Mouse (Mus musculus): ENCODE results near the gene 1810037I17Rik. TPM values are rescaled to one million over a fixed set of nuclear protein-coding genes. Genes with fewer than 3 reads are reported as not detected.

1810037I17Rik gene
- 148 and 150 TPM in 2 replicates for polyA plus RNA-seq (2014; fragmentation: Nextera tagmentation; extraction: Ambion mirVana)

DNA sequence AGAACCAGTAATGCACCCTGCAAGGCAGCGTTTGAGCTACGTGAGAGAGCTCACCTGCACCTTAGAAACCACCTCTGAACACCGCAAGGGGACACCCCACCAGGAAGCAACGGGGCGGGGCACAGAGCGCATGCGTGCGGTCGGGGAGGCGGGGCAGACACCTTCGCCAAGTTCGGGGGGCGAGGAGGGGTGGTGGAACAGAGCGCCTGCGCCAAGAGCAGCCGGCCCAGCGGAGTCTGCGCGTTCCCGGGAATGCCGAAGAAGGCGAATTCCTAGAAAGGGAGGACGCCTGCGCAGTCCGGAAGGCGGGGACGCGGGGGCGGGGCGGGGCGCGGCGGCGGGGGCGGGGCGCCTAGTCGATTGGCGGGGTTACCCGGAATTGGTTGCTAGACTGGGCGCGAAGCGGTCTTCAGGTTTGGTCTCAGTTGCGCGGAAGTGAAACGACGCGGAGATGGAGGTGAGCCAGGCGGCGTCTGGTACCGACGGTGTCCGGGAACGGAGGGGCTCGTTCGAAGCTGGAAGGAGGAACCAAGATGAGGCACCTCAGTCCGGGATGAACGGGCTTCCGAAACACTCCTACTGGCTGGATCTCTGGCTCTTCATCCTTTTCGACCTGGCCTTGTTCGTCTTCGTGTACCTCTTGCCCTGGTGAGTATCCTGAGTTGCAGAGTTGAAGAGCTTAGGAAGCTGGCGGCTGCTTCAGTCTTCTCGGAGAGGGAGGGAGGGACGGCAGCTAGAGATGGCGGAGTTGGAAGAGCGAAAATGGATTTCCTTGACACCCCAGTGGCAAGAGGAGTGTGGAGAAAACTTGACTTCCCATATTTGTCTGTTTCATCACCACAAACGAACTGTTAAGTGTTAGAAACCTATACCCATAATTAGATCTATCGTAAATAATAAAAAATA lies at the start of gene 1810037I17Rik:
Gene 1810037I17Rik, plus strand, starts transcription at position 195 of the 906 bp plus-strand sequence.
- Histone ChIP-seq H3K36me3 (ENCODE audit: control insufficient read depth, insufficient read depth, low read length) (no peaks in the 10 kb centered on the region), H3K27ac (ENCODE audit: low read length) (peak within 1 kb of the TSS; percentile 88), H3K9me3 (ENCODE audit: control insufficient read depth, low read depth, low read length) (no peaks in the 10 kb centered on the region), H3K4me2 (replicated peaks; ENCODE audit: low read depth, low read length) (peak within 1 kb of the TSS; percentile 69), H3K4me3 (ENCODE audit: low read depth, low read length) (peak within 1 kb of the TSS; percentile 63), H3K27me3 (ENCODE audit: control insufficient read depth, insufficient read depth, low read length) (no peaks in the 10 kb centered on the region), H3K9ac (replicated peaks; ENCODE audit: low read depth, low read length) (peak within 1 kb of the TSS; percentile 65), H3K4me1 (ENCODE audit: control insufficient read depth, insufficient read depth, low read length) (peaks cover 4% of the 10 kb centered on the region; the same call in 1 of the 2 replicates)
- under 1% methylated on average over 63 of the region's 68 CpGs for WGBS
- peak; percentile 98 for ATAC-seq (ENCODE audit: insufficient number of reproducible peaks, insufficient read depth, low FRiP score, low read depth)

- WGBS = 90% methylated on average over 2 of the region's 2 CpGs
- Histone ChIP-seq H3K9ac (replicated peaks; ENCODE audit: low read depth, low read length) (no peak overlapping the region), H3K9me3 (ENCODE audit: control insufficient read depth, low read depth, low read length) (no peaks in the 10 kb centered on the region), H3K27ac (ENCODE audit: low read length) (no peak overlapping the region), H3K4me1 (ENCODE audit: control insufficient read depth, insufficient read depth, low read length) (no peaks in the 10 kb centered on the region), H3K27me3 (ENCODE audit: control insufficient read depth, insufficient read depth, low read length) (no peaks in the 10 kb centered on the region), H3K4me2 (replicated peaks; ENCODE audit: low read depth, low read length) (no peak overlapping the region), H3K4me3 (ENCODE audit: low read depth, low read length) (no peak overlapping the region), H3K36me3 (ENCODE audit: control insufficient read depth, insufficient read depth, low read length) (no peaks in the 10 kb centered on the region)
- ATAC-seq (ENCODE audit: insufficient number of reproducible peaks, insufficient read depth, low FRiP score, low read depth) = no peak
These were observed 47.1 kb upstream of the 1810037I17Rik start for GRCm38 (mm10) chr3:122876870-122877269.

DNA sequence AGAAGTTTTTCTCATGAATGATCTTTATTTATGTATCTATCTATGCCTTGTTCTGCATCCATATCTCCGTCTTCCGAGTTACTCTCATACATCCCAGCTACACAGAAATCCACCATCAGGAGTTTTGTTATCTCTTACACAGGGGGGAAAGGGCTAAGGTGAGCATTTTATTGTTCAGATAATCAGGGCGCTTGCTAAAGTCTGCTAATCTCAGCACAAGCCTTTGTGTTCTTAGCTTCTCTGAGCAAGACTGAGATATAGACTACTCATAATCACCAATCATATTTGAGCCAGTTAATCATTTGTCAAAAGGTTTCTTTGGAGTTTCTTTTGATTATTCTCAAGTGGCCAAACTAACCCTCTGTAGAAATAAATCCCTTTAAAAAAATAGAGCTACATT lies 46.5 kb upstream of the 1810037I17Rik start:
- Histone ChIP-seq H3K36me3 (ENCODE audit: control insufficient read depth, insufficient read depth, low read length) (no peaks in the 10 kb centered on the region), H3K27ac (ENCODE audit: low read length) (no peak overlapping the region), H3K4me3 (ENCODE audit: low read depth, low read length) (no peak overlapping the region), H3K9me3 (ENCODE audit: control insufficient read depth, low read depth, low read length) (no peaks in the 10 kb centered on the region), H3K27me3 (ENCODE audit: control insufficient read depth, insufficient read depth, low read length) (no peaks in the 10 kb centered on the region), H3K4me2 (replicated peaks; ENCODE audit: low read depth, low read length) (no peak overlapping the region), H3K4me1 (ENCODE audit: control insufficient read depth, insufficient read depth, low read length) (no peaks in the 10 kb centered on the region), H3K9ac (replicated peaks; ENCODE audit: low read depth, low read length) (no peak overlapping the region)
- no peak for ATAC-seq (ENCODE audit: insufficient number of reproducible peaks, insufficient read depth, low FRiP score, low read depth)
- 71% methylated on average over 3 of the region's 3 CpGs for WGBS

- H3K4me2 ChIP-seq (replicated peaks; ENCODE audit: low read depth, low read length) = no peak overlapping the region
- no peaks in the 10 kb centered on the region for H3K9me3 ChIP-seq (ENCODE audit: control insufficient read depth, low read depth, low read length)
- H3K36me3 ChIP-seq (ENCODE audit: control insufficient read depth, insufficient read depth, low read length) = no peaks in the 10 kb centered on the region
- 78% methylated on average over 8 of the region's 8 CpGs for WGBS
- H3K27ac ChIP-seq (ENCODE audit: low read length) = no peak overlapping the region
- ATAC-seq (ENCODE audit: insufficient number of reproducible peaks, insufficient read depth, low FRiP score, low read depth) = no peak
- H3K4me3 ChIP-seq (ENCODE audit: low read depth, low read length) = no peak overlapping the region
- H3K27me3 ChIP-seq (ENCODE audit: control insufficient read depth, insufficient read depth, low read length) = no peaks in the 10 kb centered on the region
- no peaks in the 10 kb centered on the region for H3K4me1 ChIP-seq (ENCODE audit: control insufficient read depth, insufficient read depth, low read length)
- H3K9ac ChIP-seq (replicated peaks; ENCODE audit: low read depth, low read length) = no peak overlapping the region
These were observed 45.2 kb upstream of the 1810037I17Rik start for GRCm38 (mm10) chr3:122878705-122879315.

DNA sequence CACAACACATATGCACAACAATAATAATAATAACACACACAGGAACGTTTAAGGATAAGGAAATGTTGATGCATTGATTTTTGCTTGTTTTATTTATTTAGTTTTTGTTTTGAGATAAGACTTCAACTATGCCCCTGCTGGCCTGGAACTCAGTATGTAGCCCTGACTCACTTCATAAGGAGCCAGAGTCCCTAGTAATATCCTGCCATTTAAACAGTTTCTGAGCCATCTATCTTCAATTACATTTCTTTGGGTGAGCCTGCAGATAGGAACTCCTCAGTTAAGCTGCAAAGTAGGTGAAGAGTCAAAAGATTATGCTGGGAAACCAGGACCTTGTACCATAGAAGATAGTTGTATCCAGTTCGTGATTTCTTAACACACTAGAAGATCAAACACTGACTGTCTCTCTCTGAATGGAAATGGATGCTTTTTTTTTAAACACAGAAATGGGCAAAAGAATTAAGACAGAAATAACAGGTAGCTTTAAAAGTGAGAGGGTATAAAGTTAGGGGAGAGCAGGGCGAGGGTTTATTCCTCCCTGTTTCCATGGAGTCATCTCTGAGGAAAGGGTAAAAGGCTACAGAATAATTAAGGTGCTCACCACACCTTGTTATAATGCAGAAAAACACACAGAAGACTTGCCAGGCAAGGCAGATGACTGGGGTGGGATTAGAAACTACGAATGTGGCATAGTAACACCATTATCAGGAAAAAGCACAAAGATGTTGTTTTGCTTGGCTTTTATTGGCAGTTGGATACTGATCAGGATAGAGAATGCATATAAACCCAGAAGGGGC lies 36.3 kb upstream of the 1810037I17Rik start:
- H3K27ac ChIP-seq (ENCODE audit: low read length) = peak overlapping the region; percentile 40; the same call in 1 of the 2 replicates
- no peaks in the 10 kb centered on the region for H3K4me1 ChIP-seq (ENCODE audit: control insufficient read depth, insufficient read depth, low read length)
- no peaks in the 10 kb centered on the region for H3K36me3 ChIP-seq (ENCODE audit: control insufficient read depth, insufficient read depth, low read length)
- H3K4me3 ChIP-seq (ENCODE audit: low read depth, low read length) = no peak overlapping the region
- H3K9me3 ChIP-seq (ENCODE audit: control insufficient read depth, low read depth, low read length) = no peaks in the 10 kb centered on the region
- no peak overlapping the region for H3K4me2 ChIP-seq (replicated peaks; ENCODE audit: low read depth, low read length)
- 59% methylated on average over 4 of the region's 4 CpGs for WGBS
- ATAC-seq (ENCODE audit: insufficient number of reproducible peaks, insufficient read depth, low FRiP score, low read depth) = peak; percentile 33; the same call in 1 of the 2 replicates
- H3K27me3 ChIP-seq (ENCODE audit: control insufficient read depth, insufficient read depth, low read length) = no peaks in the 10 kb centered on the region
- H3K9ac ChIP-seq (replicated peaks; ENCODE audit: low read depth, low read length) = no peak overlapping the region

GRCm38 (mm10) chr3:122888371-122888819 lies 35.6 kb upstream of the 1810037I17Rik start:
- peak; percentile 71 for ATAC-seq (ENCODE audit: insufficient number of reproducible peaks, insufficient read depth, low FRiP score, low read depth)
- no peaks in the 10 kb centered on the region for H3K9me3 ChIP-seq (ENCODE audit: control insufficient read depth, low read depth, low read length)
- H3K36me3 ChIP-seq (ENCODE audit: control insufficient read depth, insufficient read depth, low read length) = no peaks in the 10 kb centered on the region
- H3K4me2 ChIP-seq (replicated peaks; ENCODE audit: low read depth, low read length) = no peak overlapping the region
- H3K4me1 ChIP-seq (ENCODE audit: control insufficient read depth, insufficient read depth, low read length) = no peaks in the 10 kb centered on the region
- no peak overlapping the region for H3K4me3 ChIP-seq (ENCODE audit: low read depth, low read length)
- H3K27ac ChIP-seq (ENCODE audit: low read length) = peak overlapping the region; percentile 52; the same call in 1 of the 2 replicates
- 63% methylated on average over 5 of the region's 5 CpGs for WGBS
- H3K27me3 ChIP-seq (ENCODE audit: control insufficient read depth, insufficient read depth, low read length) = no peaks in the 10 kb centered on the region
- H3K9ac ChIP-seq (replicated peaks; ENCODE audit: low read depth, low read length) = no peak overlapping the region

DNA sequence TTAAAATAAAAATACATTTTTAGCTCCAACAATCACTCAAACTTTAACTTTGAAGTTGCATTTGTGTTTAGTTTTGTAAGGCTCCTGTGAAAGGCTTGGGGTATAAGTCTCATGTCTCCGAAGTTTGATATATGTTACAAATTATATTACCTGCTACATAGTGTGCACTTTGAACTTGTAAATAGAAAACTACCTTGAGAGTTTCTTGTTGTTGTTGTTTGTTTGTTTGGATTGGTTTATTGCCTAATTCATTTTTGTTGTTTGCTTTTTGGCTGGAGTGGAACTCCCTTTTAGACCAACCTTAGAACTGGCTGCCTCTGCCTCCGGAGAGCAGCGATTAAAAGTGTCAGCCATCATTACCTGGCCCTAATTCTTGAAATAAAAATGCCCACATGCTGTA lies 29.2 kb upstream of the 1810037I17Rik start, which contains the start of gene Fabp2:
Gene Fabp2, plus strand, starts transcription at position 301 of the 400 bp plus-strand sequence.
- WGBS = 92% methylated on average over 3 of the region's 3 CpGs
- Histone ChIP-seq H3K27me3 (ENCODE audit: control insufficient read depth, insufficient read depth, low read length) (no peaks in the 10 kb centered on the region), H3K36me3 (ENCODE audit: control insufficient read depth, insufficient read depth, low read length) (no peaks in the 10 kb centered on the region), H3K9me3 (ENCODE audit: control insufficient read depth, low read depth, low read length) (no peaks in the 10 kb centered on the region), H3K4me2 (replicated peaks; ENCODE audit: low read depth, low read length) (no peak within 1 kb of the TSS), H3K9ac (replicated peaks; ENCODE audit: low read depth, low read length) (no peak within 1 kb of the TSS), H3K4me1 (ENCODE audit: control insufficient read depth, insufficient read depth, low read length) (no peaks in the 10 kb centered on the region), H3K27ac (ENCODE audit: low read length) (no peak within 1 kb of the TSS), H3K4me3 (ENCODE audit: low read depth, low read length) (no peak within 1 kb of the TSS)
- ATAC-seq (ENCODE audit: insufficient number of reproducible peaks, insufficient read depth, low FRiP score, low read depth) = no peak

DNA sequence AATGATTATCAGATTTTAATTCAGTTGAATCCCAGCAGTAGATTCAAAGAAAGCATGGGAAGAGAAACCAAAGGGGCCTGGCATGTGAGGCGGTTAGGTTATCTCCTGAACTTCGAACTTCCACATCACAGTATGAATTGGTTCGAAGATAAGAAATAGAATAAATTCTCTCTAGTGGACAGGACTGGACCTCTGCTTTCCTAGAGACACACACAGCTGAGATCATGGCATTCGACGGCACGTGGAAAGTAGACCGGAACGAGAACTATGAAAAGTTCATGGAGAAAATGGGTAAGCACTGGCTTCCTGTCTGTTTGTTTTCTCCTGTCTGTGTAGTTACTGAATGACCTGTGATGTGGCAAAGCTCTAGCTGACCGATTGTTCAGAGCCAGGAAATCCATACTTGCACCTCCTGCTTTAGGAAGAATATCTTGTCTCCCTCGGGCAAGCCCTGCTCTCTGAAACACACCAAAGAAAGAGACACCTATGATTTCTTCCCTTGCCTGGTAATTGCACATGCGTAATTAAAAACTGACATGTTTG lies 28.7 kb upstream of the 1810037I17Rik start:
- no peak overlapping the region for H3K27ac ChIP-seq (ENCODE audit: low read length)
- no peaks in the 10 kb centered on the region for H3K27me3 ChIP-seq (ENCODE audit: control insufficient read depth, insufficient read depth, low read length)
- no peak overlapping the region for H3K4me2 ChIP-seq (replicated peaks; ENCODE audit: low read depth, low read length)
- no peak overlapping the region for H3K4me3 ChIP-seq (ENCODE audit: low read depth, low read length)
- H3K4me1 ChIP-seq (ENCODE audit: control insufficient read depth, insufficient read depth, low read length) = no peaks in the 10 kb centered on the region
- ATAC-seq (ENCODE audit: insufficient number of reproducible peaks, insufficient read depth, low FRiP score, low read depth) = no peak
- no peak overlapping the region for H3K9ac ChIP-seq (replicated peaks; ENCODE audit: low read depth, low read length)
- no peaks in the 10 kb centered on the region for H3K9me3 ChIP-seq (ENCODE audit: control insufficient read depth, low read depth, low read length)
- no peaks in the 10 kb centered on the region for H3K36me3 ChIP-seq (ENCODE audit: control insufficient read depth, insufficient read depth, low read length)
- 67% methylated on average over 11 of the region's 11 CpGs for WGBS
